Mouse (Mus musculus): ENCODE measurements around the gene Lipe. TPM values are rescaled to one million over a fixed set of nuclear protein-coding genes. Genes with fewer than 3 reads are reported as not detected.

Lipe gene
- polyA plus RNA-seq, 1 experiment from 2014 or later: 10.9 TPM

- WGBS: 81% methylated on average over 12 of the region's 12 CpGs
Observed at GRCm38 (mm10) chr7:25334472-25334871, 64.0 kb downstream of the Lipe start.

GRCm38 (mm10) chr7:25333596-25334307 is 64.8 kb downstream of the Lipe start:
- Histone ChIP-seq H3K9me3 (no peaks in the 10 kb centered on the region), H3K4me1 (no peaks in the 10 kb centered on the region), H3K4me3 (no peak overlapping the region), H3K27ac (no peak overlapping the region), H3K4me2 (replicated peaks) (no peak overlapping the region), H3K9ac (no peak overlapping the region), H3K36me3 (peaks cover 72% of the 10 kb centered on the region), H3K27me3 (no peaks in the 10 kb centered on the region)
- no peak for ATAC-seq (ENCODE audit: insufficient number of reproducible peaks, insufficient read depth, low FRiP score, low TSS enrichment)
- 43% methylated on average over 16 of the region's 16 CpGs for WGBS

More at GRCm38 (mm10) chr7:25334472-25334871, 64.0 kb downstream of the Lipe start:
- Histone ChIP-seq H3K36me3 (peaks cover 71% of the 10 kb centered on the region), H3K27ac (no peak overlapping the region), H3K9ac (no peak overlapping the region), H3K4me1 (no peaks in the 10 kb centered on the region), H3K4me2 (replicated peaks) (no peak overlapping the region), H3K27me3 (no peaks in the 10 kb centered on the region), H3K4me3 (no peak overlapping the region), H3K9me3 (no peaks in the 10 kb centered on the region)
- ATAC-seq (ENCODE audit: insufficient number of reproducible peaks, insufficient read depth, low FRiP score, low TSS enrichment): no peak

Other genes starting within 250 kb of the Lipe start
- 2.3 and 3.2 TPM in 2 replicates for gene Pou2f2, start 219.0 kb downstream of the Lipe start, polyA plus RNA-seq (2016; fragmentation: Nextera tagmentation; extraction: Ambion mirVana)
- gene Dedd2, start 178.1 kb downstream of the Lipe start, polyA plus RNA-seq (2016; fragmentation: Nextera tagmentation; extraction: Ambion mirVana): 13.7 and 14.9 TPM in 2 replicates
- 2.9 and 3.0 TPM in 2 replicates for gene Zfp526, start 177.3 kb downstream of the Lipe start, polyA plus RNA-seq (2016; fragmentation: Nextera tagmentation; extraction: Ambion mirVana)
- 15.9 and 17.4 TPM in 2 replicates for gene Gsk3a, start 160.9 kb downstream of the Lipe start, polyA plus RNA-seq (2016; fragmentation: Nextera tagmentation; extraction: Ambion mirVana)
- gene Erf, start 147.9 kb downstream of the Lipe start, polyA plus RNA-seq (2016; fragmentation: Nextera tagmentation; extraction: Ambion mirVana): 20.0 and 20.8 TPM in 2 replicates
- 45.7 and 47.0 TPM in 2 replicates for gene Cic, start 131.0 kb downstream of the Lipe start, polyA plus RNA-seq (2016; fragmentation: Nextera tagmentation; extraction: Ambion mirVana)
- gene Pafah1b3, start 100.7 kb downstream of the Lipe start, polyA plus RNA-seq (2016; fragmentation: Nextera tagmentation; extraction: Ambion mirVana): 317 and 337 TPM in 2 replicates
- gene Prr19, start 97.3 kb downstream of the Lipe start, polyA plus RNA-seq (2016; fragmentation: Nextera tagmentation; extraction: Ambion mirVana): 1.0 and 1.9 TPM in 2 replicates
- gene Tmem145, start 92.6 kb downstream of the Lipe start, polyA plus RNA-seq (2016; fragmentation: Nextera tagmentation; extraction: Ambion mirVana): 2.7 and 4.0 TPM in 2 replicates
- gene Megf8, start 81.5 kb downstream of the Lipe start, polyA plus RNA-seq (2016; fragmentation: Nextera tagmentation; extraction: Ambion mirVana): 22.4 and 24.3 TPM in 2 replicates
- 0.86 TPM in 1 of 2 replicates, not detected in the other for gene Cnfn, start 29.0 kb downstream of the Lipe start, polyA plus RNA-seq (2016; fragmentation: Nextera tagmentation; extraction: Ambion mirVana)
- gene Cxcl17, start 14.2 kb upstream of the Lipe start, polyA plus RNA-seq (2016; fragmentation: Nextera tagmentation; extraction: Ambion mirVana): 0.59 and 1.1 TPM in 2 replicates
- gene Ceacam1, start 78.9 kb upstream of the Lipe start, polyA plus RNA-seq (2016; fragmentation: Nextera tagmentation; extraction: Ambion mirVana): 0.94 and 1.1 TPM in 2 replicates
- gene Ceacam2, start 141.1 kb upstream of the Lipe start, polyA plus RNA-seq (2016; fragmentation: Nextera tagmentation; extraction: Ambion mirVana): 0.06 TPM in 1 of 2 replicates, not detected in the other
- not detected in 2 replicates for gene Erich4, start 217.2 kb upstream of the Lipe start, polyA plus RNA-seq (2016; fragmentation: Nextera tagmentation; extraction: Ambion mirVana)
- gene Dmac2, start 220.7 kb upstream of the Lipe start, polyA plus RNA-seq (2016; fragmentation: Nextera tagmentation; extraction: Ambion mirVana): 39.0 and 40.5 TPM in 2 replicates
- 3.4 and 3.6 TPM in 2 replicates for gene B3gnt8, start 227.9 kb upstream of the Lipe start, polyA plus RNA-seq (2016; fragmentation: Nextera tagmentation; extraction: Ambion mirVana)

Data from embryonic facial prominence, embryonic 12.5 days (tissue).